Mouse (Mus musculus) A20 (cell line): Measurements from ENCODE around the gene Sept7.
"Not testable (repeated sequence)": the region's sequence is repeated elsewhere in the genome, so short reads cannot be mapped to it uniquely, and the experiment has no call there.

Experiments
- DNase-seq: peaks from one replicate; pipeline ENCODE4 v3.0.0-alpha.2; 2011; ENCODE audit warnings: low read depth, low spot score

Sept7 gene

GRCm38 (mm10) chr9:25252283-25252726 lies at the start of gene Sept7:
Gene Sept7 (plus strand): TSS chr9:25252439.
- peak; percentile 94 for DNase-seq

GRCm38 (mm10) chr9:25208087-25208803 lies 44.0 kb upstream of the Sept7 start:
- DNase-seq, result no peak

- no peak for DNase-seq
Measured at GRCm38 (mm10) chr9:25212309-25213163, 39.7 kb upstream of the Sept7 start.

- DNase-seq, result no peak
Measured at GRCm38 (mm10) chr9:25213164-25213557, 39.1 kb upstream of the Sept7 start.

GRCm38 (mm10) chr9:25215411-25215810 lies 36.8 kb upstream of the Sept7 start:
- no peak for DNase-seq

- no peak for DNase-seq
Measured at GRCm38 (mm10) chr9:25216210-25216609, 36.0 kb upstream of the Sept7 start.

GRCm38 (mm10) chr9:25218954-25219353 lies 33.3 kb upstream of the Sept7 start:
- no peak for DNase-seq

- DNase-seq, result no peak
Measured at GRCm38 (mm10) chr9:25219882-25220281, 32.4 kb upstream of the Sept7 start.

GRCm38 (mm10) chr9:25224959-25225358 lies 27.3 kb upstream of the Sept7 start:
- no peak for DNase-seq

- no peak for DNase-seq
Measured at GRCm38 (mm10) chr9:25229740-25230139, 22.5 kb upstream of the Sept7 start.

GRCm38 (mm10) chr9:25230213-25231039 lies 21.8 kb upstream of the Sept7 start:
- DNase-seq, result no peak

- DNase-seq, result no peak
Measured at GRCm38 (mm10) chr9:25241065-25241464, 11.2 kb upstream of the Sept7 start.

GRCm38 (mm10) chr9:25241783-25242182 lies 10.5 kb upstream of the Sept7 start:
- not testable (repeated sequence) for DNase-seq

GRCm38 (mm10) chr9:25242266-25242665 lies 10.0 kb upstream of the Sept7 start:
- no peak for DNase-seq

GRCm38 (mm10) chr9:25243926-25244657 lies 8.1 kb upstream of the Sept7 start:
- no peak for DNase-seq

- no peak for DNase-seq
Measured at GRCm38 (mm10) chr9:25245125-25245524, 7.1 kb upstream of the Sept7 start.

- no peak for DNase-seq
Measured at GRCm38 (mm10) chr9:25246508-25246907, 5.7 kb upstream of the Sept7 start.

- no peak for DNase-seq
Measured at GRCm38 (mm10) chr9:25251174-25251573, 1.1 kb upstream of the Sept7 start.

- peak; percentile 85 for DNase-seq
Measured at GRCm38 (mm10) chr9:25251611-25252282, 492 bp upstream of the Sept7 start.

GRCm38 (mm10) chr9:25252759-25253477 lies 679 bp downstream of the Sept7 start:
- peak; percentile 57 for DNase-seq
